Mouse (Mus musculus) E14TG2a.4 (cell line): ENCODE measurements around the gene Gm20388.

Experiments used
- H3K27me3 ChIP-seq: 2 replicates; pipeline ENCODE4 v1.6.1; 2014; ENCODE audit warnings: low read length, control low read depth; ENCODE audit not compliant: insufficient read depth
- H3K36me3 ChIP-seq: 2 replicates; pipeline ENCODE4 v1.6.1; 2014; ENCODE audit warnings: low read length, control low read depth; ENCODE audit not compliant: insufficient read depth
- H3K4me1 ChIP-seq: replicated peaks from 2 replicates; pipeline ENCODE4 v1.6.1; 2014; ENCODE audit warnings: low read depth, low read length, control low read depth
- H3K4me3 ChIP-seq: replicated peaks from 2 replicates; pipeline ENCODE4 v1.5.1; 2014; ENCODE audit warnings: mild to moderate bottlenecking, low read length
- H3K9me3 ChIP-seq: 2 replicates; pipeline ENCODE4 v1.6.1; 2014; ENCODE audit warnings: low read length, control low read depth
- CTCF ChIP-seq: conservative IDR thresholded peaks from 2 replicates; pipeline ENCODE4 v1.5.1; 2014; ENCODE audit warnings: low read length
- NANOG ChIP-seq: IDR thresholded peaks from 2 replicates; pipeline ENCODE4 v1.6.1; 2014; ENCODE audit warnings: borderline replicate concordance, low read length, mixed read lengths
- POU5F1 ChIP-seq: IDR thresholded peaks from 2 replicates; pipeline ENCODE4 v1.6.1; 2014; ENCODE audit warnings: low read length, borderline replicate concordance

Gm20388 gene

GRCm38 (mm10) chr8:122350309-122351089 is 2439.9 kb downstream of the Gm20388 start:
- Histone ChIP-seq H3K4me3 (no peak overlapping the region), H3K27me3 (peaks cover 19% of the 10 kb centered on the region), H3K4me1 (peaks cover 40% of the 10 kb centered on the region), H3K9me3 (no peaks in the 10 kb centered on the region), H3K36me3 (no peaks in the 10 kb centered on the region)
- TF ChIP-seq NANOG (no peak), CTCF (no peak), POU5F1 (no peak)

GRCm38 (mm10) chr8:122354157-122354556 is 2443.5 kb downstream of the Gm20388 start:
- Histone ChIP-seq H3K36me3 (no peaks in the 10 kb centered on the region), H3K9me3 (no peaks in the 10 kb centered on the region), H3K4me3 (no peak overlapping the region), H3K4me1 (peaks cover 44% of the 10 kb centered on the region), H3K27me3 (peaks cover 22% of the 10 kb centered on the region)
- no peak for TF ChIP-seq POU5F1
- no peak for TF ChIP-seq CTCF
- TF ChIP-seq NANOG, result no peak

GRCm38 (mm10) chr8:122355642-122356606 is 2445.3 kb downstream of the Gm20388 start:
- Histone ChIP-seq H3K4me1 (peaks cover 30% of the 10 kb centered on the region), H3K9me3 (no peaks in the 10 kb centered on the region), H3K4me3 (no peak overlapping the region), H3K36me3 (no peaks in the 10 kb centered on the region), H3K27me3 (peaks cover 20% of the 10 kb centered on the region)
- TF ChIP-seq POU5F1, result no peak
- no peak for TF ChIP-seq CTCF
- TF ChIP-seq NANOG, result no peak

GRCm38 (mm10) chr8:122357202-122357601 is 2446.6 kb downstream of the Gm20388 start:
- no peak for TF ChIP-seq NANOG
- no peak for TF ChIP-seq CTCF
- no peak for TF ChIP-seq POU5F1
- Histone ChIP-seq H3K27me3 (peaks cover 18% of the 10 kb centered on the region), H3K4me3 (no peak overlapping the region), H3K9me3 (no peaks in the 10 kb centered on the region), H3K36me3 (no peaks in the 10 kb centered on the region), H3K4me1 (peaks cover 18% of the 10 kb centered on the region)

DNA sequence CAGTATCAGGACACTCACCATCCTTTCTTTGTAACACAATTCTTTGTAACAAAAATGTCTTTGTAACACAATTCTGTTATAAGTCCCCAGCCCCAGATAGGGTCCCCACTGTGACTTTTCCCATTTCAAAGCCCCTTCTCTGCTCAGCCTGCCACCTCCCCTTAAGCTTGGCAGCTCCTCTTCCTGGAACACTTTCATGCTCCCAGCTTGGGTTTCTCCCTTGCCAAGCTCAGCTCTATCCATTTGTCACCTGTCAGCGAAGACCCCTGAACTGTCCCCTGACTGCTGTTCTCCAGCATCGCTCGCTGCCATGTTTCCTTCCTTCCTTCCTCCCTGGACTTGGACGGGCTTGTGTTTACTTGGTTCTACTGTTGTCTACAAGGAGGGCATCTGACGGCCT is 2447.0 kb downstream of the Gm20388 start:
- Histone ChIP-seq H3K27me3 (peaks cover 20% of the 10 kb centered on the region), H3K36me3 (no peaks in the 10 kb centered on the region), H3K4me1 (peaks cover 14% of the 10 kb centered on the region; the same call in 1 of the 2 replicates), H3K4me3 (no peak overlapping the region), H3K9me3 (no peaks in the 10 kb centered on the region)
- no peak for TF ChIP-seq CTCF
- no peak for TF ChIP-seq NANOG
- no peak for TF ChIP-seq POU5F1

DNA sequence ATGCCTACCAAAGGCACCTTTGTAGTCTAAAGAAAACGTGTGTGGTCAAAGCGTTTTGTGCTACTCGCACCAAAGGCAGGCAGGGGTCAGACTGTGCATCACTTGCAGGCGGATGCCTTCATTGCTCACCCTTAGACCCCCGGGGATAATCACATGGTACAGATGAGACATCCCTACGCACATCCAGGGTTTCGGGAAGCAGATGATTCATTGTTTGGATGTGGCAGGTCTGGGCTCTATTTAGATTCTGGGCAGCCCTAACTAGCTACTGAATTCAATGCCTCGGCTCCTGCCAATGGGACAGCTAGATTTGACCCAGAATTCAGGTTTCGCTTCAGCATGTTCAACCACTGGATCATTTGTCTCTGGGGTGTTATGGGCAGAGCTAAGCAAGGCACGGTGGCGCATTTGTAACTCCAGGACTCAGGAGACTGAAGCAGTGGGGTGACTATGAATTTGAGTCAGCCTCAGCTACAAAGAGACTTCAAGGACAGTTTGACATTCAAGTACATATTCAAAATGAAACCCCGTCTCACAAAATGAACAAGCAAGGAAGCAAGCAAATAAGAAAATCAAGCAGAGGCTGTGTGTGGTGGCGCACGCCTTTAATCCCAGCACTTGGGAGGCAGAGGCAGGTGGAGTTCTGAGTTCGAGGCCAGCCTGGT is 2448.6 kb downstream of the Gm20388 start:
- H3K27me3 ChIP-seq, result peaks cover 20% of the 10 kb centered on the region
- no peaks in the 10 kb centered on the region for H3K36me3 ChIP-seq
- no peak overlapping the region for H3K4me3 ChIP-seq
- no peaks in the 10 kb centered on the region for H3K9me3 ChIP-seq
- H3K4me1 ChIP-seq, result peaks cover 15% of the 10 kb centered on the region; the same call in 1 of the 2 replicates
- no peak for TF ChIP-seq POU5F1
- no peak for TF ChIP-seq CTCF
- TF ChIP-seq NANOG, result no peak

- peaks cover 20% of the 10 kb centered on the region for H3K27me3 ChIP-seq
- H3K4me3 ChIP-seq, result no peak within 1 kb of the TSS
- no peaks in the 10 kb centered on the region for H3K36me3 ChIP-seq
- H3K9me3 ChIP-seq, result peaks cover 4% of the 10 kb centered on the region; the same call in 1 of the 2 replicates
- peaks cover 10% of the 10 kb centered on the region; the same call in 1 of the 2 replicates for H3K4me1 ChIP-seq
- no peak for TF ChIP-seq NANOG
- TF ChIP-seq POU5F1, result no peak
- TF ChIP-seq CTCF, result no peak
Observed at GRCm38 (mm10) chr8:122360696-122361416, 2450.2 kb downstream of the Gm20388 start, which contains the start of gene Trhr2. Gene Trhr2 (minus strand): TSS chr8:122360746.
